ENCODE assay signal across 7 mouse cellular contexts in genomic region chr1:87608416-87609046, GRCm38 (mm10). TPM values are rescaled to one million over a fixed set of nuclear protein-coding genes. Genes with fewer than 3 reads are reported as not detected.
A peak's percentile ranks its signal among the peaks of the same experiment; 100 is the strongest.
DNase-seq lines count a peak whose midpoint lies in the region; ATAC-seq and TF ChIP-seq lines count a peak whose summit lies in the region.

No protein-coding gene starts in this region.

- 38% methylated on average over 7 of the region's 7 CpGs for WGBS in stomach, postnatal 0 days

- ATAC-seq in erythroblast, adult 5-6 weeks (replicated peaks; ENCODE audit: low FRiP score, poor library complexity, severe bottlenecking) = peak; percentile 70
- ATAC-seq in megakaryocyte progenitor cell, adult 5-6 weeks (replicated peaks; ENCODE audit: poor library complexity) = peak; percentile 74
- ATAC-seq in stomach, postnatal 0 days (ENCODE audit: low FRiP score, low TSS enrichment) = 0 out of 2 replicates have a peak, but pooled peaks have one; percentile 60

- H3K4me3 ChIP-seq in stomach, postnatal 0 days (ENCODE audit: low read depth, low read length) = no peak overlapping the region

- peak; percentile 83 for TF ChIP-seq CTCF in stomach, postnatal 0 days (IDR thresholded peaks at IDR 0.05; ENCODE audit: low read depth)

- no peak for TF ChIP-seq EP300 in stomach, postnatal 0 days (optimal IDR thresholded peaks at IDR 0.05)

- no peak overlapping the region for H3K27ac ChIP-seq in stomach, postnatal 0 days (replicated peaks)

- no peaks in the 10 kb centered on the region for H3K27me3 ChIP-seq in stomach, postnatal 0 days (ENCODE audit: control insufficient read depth, insufficient read depth, low read length)

- DNase-seq in urinary bladder, adult 18-20 months (ENCODE audit: low spot score in 2 of 2) = peak; percentile 30 to 70
- no peak for DNase-seq in urinary bladder, postnatal 10 days (ENCODE audit: low spot score)
- peak; percentile 75 to 80 for DNase-seq in adrenal gland, postnatal 36 days
- peak; percentile 71 for DNase-seq in kidney, postnatal 14 days
- peak; percentile 72 for DNase-seq in stomach, postnatal 0 days (ENCODE audit: low spot score)

- no peaks in the 10 kb centered on the region for H3K36me3 ChIP-seq in stomach, postnatal 0 days (ENCODE audit: control insufficient read depth, insufficient read depth, low read length)

- H3K9me3 ChIP-seq in stomach, postnatal 0 days (ENCODE audit: control insufficient read depth, low read length) = no peaks in the 10 kb centered on the region

- no peak overlapping the region for H3K9ac ChIP-seq in stomach, postnatal 0 days (ENCODE audit: low read length)

- no peak overlapping the region for H3K4me2 ChIP-seq in stomach, postnatal 0 days (replicated peaks; ENCODE audit: low read depth)

- H3K4me1 ChIP-seq in stomach, postnatal 0 days (replicated peaks; ENCODE audit: control insufficient read depth, insufficient read depth) = no peaks in the 10 kb centered on the region

RNA-seq across cellular contexts. Expression of gene Inpp5d, which starts 11.6 kb away (rescaled TPM):
- 10 to 100 TPM; 16.9 to 22.2 TPM for total RNA-seq in adrenal gland, postnatal 36 days (2021)
- total RNA-seq in erythroblast, adult 5-6 weeks (2015; ENCODE audit: low replicate concordance) = 50.1 and 53.1 TPM in 2 replicates
- 19.9 and 25.2 TPM in 2 replicates for total RNA-seq in erythroblast, adult 5-6 weeks (2017; ENCODE audit: low replicate concordance)
- total RNA-seq in megakaryocyte progenitor cell, adult 5-6 weeks (2015) = 57.6 and 66.3 TPM in 2 replicates
- 67.8 and 85.6 TPM in 2 replicates for total RNA-seq in megakaryocyte progenitor cell, adult 5-6 weeks (2017)
- polyA plus RNA-seq in stomach, postnatal 0 days (2015; fragmentation: Nextera tagmentation; extraction: Ambion mirVana) = 2.6 and 2.8 TPM in 2 replicates

RNA-seq across cellular contexts. Expression of gene Ngef, which starts 34.9 kb away (rescaled TPM):
- total RNA-seq in adrenal gland, postnatal 36 days (2021) = 1 to 10 TPM in 1 of 2 experiments, under 1 TPM in 1; 0.23 to 1.1 TPM
- total RNA-seq in erythroblast, adult 5-6 weeks (2015; ENCODE audit: low replicate concordance) = not detected in 2 replicates
- total RNA-seq in erythroblast, adult 5-6 weeks (2017; ENCODE audit: low replicate concordance) = not detected in 2 replicates
- not detected in 2 replicates for total RNA-seq in megakaryocyte progenitor cell, adult 5-6 weeks (2015)
- not detected in 2 replicates for total RNA-seq in megakaryocyte progenitor cell, adult 5-6 weeks (2017)
- polyA plus RNA-seq in stomach, postnatal 0 days (2015; fragmentation: Nextera tagmentation; extraction: Ambion mirVana) = 8.7 and 10.5 TPM in 2 replicates
